Mouse (Mus musculus): ENCODE measurements around the gene 2310061I04Rik.

The 2310061I04Rik gene

DNA sequence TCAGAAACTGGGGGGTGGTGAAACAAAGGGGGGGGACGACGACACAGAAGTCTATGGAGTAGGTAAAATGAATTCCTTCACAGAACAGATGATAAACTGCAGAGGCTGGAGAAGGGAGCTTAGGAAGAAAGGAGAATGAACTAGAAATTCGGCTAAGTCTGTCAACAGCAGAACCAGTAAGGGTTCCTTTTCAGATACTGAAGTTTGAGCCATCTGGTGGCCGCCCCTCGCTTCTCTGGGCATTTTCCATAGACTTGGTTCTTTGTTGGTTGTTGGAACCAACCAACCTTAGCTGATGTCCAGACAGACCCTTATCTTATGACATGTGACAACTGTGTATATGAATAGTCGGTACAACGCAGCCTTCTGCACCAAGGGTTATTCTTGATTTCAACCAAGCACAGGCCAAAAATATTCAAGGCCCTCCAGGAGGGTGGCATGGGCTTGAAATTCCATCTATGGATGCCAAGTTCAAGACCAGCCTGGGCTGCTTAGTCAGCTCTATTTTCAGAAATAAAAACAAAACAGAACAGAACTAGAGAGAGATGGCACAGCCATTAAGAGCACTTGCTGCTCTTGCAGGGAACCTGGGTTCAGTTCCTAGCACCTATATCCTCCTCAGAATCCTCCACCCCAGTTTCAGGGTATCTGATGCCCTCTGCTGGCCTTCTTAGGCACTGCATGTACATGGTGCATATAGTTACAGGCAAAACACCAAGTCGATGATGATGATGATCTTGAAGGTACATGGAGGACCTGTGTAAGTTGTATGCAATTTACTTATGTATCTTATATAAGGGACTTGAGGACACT is 26.1 kb downstream of the 2310061I04Rik start:
- no peak for DNase-seq (ENCODE audit: extremely low spot score, low read depth, low spot score)

DNA sequence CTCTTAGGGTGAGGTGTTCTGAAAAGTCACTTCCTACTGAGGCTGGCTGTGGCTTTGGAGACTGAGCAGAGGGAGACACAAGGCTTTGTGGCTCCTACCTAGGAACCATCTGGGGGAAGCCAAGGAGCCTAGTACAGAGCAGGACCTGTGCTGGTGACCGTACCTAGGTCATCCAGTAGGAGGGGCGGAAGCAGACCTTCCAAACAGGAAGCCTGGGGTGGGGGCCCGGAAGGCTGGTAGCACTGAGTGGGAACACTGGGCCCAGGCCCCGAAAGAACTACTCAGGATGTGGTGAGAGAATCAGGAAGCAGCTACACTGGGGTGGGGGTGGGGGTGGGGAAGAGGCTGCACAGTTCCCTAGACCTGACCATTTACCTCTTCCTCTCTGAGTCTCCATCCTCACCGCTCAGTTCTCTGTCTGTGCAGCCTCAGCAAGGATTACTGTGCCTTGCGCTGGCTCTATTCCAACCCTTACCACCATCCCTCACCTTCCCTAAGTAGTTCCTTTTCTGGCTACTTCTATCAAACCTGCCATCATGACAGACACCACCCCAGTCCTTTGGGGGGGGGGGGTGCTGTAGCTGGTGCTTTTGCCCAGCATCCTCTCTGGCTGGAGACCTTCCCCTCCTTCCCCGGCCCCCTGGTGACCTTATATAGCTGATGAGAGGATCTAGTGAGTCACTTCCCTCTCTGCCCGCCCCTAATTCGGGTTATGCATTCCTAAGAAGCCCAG is 26.9 kb downstream of the 2310061I04Rik start:
- DNase-seq (ENCODE audit: extremely low spot score, low read depth, low spot score), result no peak

DNA sequence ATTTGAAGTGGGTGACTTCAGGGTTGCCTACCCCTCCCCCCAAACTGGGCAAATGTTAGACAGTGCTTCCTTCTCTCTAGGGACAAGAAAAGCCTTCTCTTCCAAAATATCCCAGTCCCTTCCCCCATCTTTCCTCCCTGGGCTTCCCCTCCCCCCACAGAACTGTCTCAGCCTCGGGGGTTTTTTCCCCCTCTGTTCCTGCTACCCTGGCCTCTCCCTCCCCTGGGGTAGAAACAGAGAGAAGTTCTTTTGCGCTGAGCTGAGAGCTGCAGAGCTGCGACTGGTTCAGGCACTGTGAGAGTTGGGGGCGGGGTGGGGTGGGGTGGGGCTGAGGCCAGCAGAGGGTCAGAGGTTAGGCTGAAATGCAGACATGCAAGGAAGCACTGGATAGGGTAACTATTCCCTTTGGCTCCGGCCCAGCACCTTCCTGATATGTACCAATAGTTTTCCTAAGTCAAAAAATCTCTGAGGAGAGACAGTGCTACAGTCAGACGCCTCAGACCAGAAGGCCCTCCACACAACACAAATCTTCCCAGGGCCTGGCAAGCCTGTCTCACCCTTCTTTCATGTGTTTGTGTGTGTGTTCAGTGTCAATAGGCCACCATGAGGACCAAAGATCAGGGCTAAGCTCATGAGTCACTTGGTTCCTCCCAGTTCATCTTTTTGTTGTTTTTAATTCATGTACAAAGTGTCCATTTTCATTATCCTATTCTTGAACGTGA is 27.7 kb downstream of the 2310061I04Rik start:
- DNase-seq (ENCODE audit: extremely low spot score, low read depth, low spot score), result no peak

DNA sequence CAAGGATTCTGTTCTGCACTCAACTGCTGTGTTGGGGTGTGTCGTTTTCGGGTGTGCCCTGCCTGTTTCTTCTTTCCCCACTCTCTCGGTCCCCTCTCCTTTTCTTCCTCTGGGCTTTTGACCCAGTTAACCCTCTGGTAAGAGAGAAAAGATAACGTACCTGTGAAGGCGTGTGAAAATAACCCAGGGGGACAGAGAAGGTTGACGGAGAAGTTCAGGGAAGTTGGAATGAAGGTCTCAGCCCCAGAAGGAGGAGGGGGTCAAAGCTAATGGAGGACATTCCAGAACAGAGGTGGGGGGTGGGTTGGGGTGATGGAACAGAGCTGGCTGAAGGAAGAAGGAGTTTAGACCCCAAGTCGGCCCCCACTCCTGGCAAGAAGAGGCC is 28.3 kb downstream of the 2310061I04Rik start:
- no peak for DNase-seq (ENCODE audit: extremely low spot score, low read depth, low spot score)

DNA sequence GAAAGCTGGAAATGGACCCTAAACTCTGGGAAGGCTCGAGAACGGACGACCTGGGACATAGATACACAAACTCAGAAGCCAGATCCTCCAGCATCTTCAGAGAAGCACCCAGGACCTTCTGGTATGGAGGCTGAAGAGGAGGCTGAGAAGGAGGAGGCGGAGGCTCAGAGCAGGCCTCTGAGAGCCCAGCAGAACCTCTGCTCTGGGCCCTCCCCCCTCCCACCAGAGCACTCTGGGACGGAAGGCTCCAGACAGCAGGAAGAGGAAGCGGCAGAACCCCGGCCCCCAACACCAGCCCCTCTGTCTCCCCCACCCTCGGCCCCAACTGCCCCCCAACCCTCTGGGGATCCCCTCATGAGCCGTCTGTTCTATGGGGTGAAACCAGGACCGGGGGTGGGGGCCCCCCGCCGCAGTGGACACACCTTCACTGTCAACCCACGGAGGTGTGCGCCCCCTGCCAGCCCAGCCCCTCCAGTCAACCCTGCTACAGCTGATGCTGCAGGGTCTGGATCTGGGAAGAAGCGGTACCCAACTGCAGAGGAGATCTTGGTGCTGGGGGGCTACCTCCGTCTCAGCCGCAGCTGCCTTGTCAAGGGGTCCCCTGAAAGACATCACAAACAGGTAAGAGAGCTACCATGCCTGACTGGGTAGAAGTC is 28.9 kb downstream of the 2310061I04Rik start:
- DNase-seq (ENCODE audit: extremely low spot score, low read depth, low spot score), result no peak

DNA sequence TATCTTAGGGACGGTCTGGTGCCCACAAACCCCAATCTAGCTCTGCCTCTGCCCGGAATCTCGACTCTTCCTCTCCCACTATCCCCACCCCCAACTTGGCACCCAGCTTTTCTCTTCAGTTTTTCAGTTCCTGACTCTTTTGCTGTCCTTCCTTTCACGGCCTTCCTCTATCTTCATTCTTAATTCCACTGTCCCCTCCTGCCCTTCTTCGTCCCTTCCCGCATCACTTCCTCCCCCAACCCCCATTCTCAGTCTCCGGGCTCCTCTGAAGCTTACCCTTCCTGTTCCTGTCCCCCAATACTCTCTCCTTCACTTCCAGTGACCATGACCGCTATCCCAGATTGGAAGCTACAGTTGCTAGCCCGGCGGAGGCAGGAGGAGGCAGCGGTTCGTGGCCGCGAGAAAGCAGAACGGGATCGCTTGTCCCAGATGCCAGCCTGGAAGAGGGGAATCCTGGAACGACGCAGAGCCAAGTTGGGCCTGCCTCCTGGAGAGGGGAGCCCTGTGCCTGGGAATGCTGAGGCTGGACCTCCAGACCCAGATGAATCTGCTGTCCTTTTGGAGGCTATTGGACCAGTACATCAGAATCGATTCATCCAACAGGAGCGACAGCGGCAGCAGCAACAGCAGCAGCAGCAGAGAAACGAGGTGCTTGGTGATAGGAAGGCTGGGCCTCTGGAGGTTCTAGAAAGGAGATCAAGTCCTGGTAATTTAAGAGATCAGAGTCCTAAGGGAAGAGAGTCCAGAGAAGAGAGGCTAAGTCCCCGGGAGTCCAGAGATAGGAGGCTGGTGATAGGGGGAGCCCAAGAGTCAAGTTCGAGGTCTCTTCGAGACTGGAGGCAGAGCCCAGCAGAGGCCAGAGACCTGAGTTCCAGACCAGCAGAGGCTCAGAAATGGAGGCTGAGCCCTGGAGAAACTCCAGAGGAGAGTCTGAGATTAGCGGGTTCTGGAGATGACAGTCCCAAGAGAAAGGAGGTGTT is 30.0 kb downstream of the 2310061I04Rik start:
- DNase-seq (ENCODE audit: extremely low spot score, low read depth, low spot score), result no peak

DNA sequence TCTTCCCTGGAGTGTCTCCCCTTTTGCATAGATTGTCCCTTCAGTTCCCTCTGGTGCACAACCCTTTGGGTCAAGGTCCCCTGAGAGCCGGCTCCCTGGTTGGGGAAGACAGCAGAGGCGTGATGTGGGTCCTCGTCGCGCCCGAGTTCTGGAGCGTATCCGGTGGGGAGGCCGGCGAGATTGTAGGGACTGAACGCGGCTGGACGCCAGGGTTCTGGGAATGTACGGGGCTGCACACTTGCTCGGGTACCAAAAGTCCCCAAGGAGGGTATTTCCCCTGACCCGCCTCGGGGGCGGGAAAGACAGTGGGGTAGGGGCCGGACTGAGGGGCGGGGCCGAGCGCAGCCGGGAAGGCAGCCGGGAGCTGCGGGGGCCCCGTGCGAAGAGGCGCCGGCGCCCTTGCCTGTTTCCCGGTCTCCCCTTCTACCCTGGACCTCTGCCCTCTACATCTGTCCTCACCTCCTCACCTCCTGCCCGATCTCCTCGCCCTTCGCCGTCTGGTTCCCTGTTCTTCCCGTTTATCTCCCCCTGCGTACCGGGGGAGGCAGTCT is 30.9 kb downstream of the 2310061I04Rik start:
- DNase-seq (ENCODE audit: extremely low spot score, low read depth, low spot score), result no peak

DNA sequence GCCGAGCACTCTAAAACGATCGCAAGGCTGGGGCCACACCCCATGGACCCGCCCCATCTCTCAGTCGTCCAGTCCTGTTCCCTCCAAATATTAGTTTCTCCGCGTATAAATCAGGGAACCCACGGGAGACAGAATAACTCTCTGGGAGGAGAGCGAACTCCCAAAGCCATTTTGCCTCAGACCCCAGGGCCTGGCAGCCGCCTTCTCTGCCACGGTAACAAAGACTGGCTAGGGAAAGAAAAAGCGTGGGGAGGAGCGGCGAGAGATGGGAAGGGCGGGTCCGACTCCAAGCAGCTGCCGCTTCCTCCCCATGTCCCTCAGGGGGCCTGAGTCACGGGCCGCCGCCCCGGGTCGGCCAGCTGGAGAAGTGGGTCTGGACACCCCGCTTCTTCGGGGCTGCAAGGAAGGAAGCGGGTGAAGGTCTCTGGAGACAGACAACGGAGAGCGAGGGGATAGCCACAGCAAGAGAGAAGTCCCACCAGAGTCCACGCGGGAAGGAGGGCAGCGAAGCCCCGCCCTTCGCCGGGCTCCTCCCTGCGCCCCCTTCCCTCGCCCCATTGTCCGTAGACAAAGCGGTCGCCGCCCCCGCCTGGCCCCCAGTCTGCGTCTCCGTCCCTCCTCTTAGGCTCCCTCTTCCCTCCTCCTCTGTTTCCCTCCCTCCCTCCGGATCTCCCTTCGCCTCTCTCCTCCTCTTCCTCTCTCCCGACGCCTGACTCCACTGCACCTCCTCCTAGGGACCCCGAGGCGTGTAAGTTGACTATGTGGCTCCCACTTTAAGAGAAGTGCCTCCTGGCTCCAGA is 31.6 kb downstream of the 2310061I04Rik start, which contains the start of gene Ppp1r18:
TSS of gene Ppp1r18 (plus strand) at position 113 of the 800 bp plus-strand sequence.
- DNase-seq (ENCODE audit: extremely low spot score, low read depth, low spot score), result no peak

DNA sequence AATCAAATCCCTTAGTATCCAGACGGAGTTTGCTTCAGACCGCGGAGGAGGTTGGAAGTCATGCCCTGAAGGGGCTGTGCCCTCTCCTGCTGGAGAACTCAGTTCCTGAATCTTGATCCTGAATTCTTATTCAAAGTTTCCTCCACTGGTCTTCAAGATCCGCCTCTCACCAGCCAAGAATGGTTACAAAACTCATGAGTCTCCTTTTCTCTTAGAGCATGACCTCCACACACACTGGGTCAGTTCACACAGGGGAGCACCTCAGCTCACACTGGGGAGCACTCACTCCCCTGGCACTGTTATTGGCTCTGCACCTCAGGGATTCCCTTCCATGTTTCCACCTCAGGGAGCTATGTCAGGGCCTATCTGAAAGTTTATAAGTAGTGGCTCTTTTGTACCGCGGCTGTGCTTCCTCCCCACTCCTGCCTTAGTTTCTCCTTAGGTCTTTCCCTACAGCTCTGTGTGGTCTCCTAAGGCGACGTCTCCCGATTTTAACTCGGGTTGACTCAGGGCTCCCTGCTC is 32.3 kb downstream of the 2310061I04Rik start:
- no peak for DNase-seq (ENCODE audit: extremely low spot score, low read depth, low spot score)

DNA sequence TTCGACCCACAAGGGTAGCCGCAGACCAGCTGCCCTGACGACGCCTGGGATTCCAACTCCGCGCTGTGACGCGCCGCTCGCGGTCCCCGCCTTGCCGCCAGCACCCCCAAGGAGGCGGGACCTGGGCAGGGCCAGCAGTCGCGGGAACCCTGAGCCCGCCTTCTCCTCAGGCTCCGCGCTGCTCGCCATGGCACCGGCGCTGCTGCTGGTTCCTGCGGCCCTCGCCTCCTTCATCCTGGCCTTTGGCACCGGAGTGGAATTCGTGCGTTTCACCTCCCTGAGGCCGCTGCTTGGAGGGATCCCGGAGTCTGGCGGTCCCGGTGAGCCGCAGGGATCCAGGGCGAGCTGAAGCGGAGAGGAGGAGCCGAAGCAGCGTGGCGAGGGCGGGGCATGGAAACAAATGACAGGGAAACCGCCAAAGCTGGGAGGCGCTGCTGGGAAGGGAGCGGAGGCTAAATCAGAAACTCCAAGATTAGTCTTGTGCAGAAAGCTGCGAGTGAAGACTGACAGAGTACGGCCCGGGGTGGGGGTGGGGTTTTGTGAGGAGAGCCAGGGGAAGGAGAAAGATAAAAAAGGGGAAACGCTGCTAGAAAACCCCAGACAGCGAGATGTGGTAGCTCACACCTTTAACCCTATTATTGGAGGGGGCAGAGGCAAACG is 35.9 kb downstream of the 2310061I04Rik start, which contains the start of gene Nrm:
TSS of gene Nrm (plus strand) at position 121 of the 660 bp plus-strand sequence.
- DNase-seq (ENCODE audit: extremely low spot score, low read depth, low spot score), result no peak

DNA sequence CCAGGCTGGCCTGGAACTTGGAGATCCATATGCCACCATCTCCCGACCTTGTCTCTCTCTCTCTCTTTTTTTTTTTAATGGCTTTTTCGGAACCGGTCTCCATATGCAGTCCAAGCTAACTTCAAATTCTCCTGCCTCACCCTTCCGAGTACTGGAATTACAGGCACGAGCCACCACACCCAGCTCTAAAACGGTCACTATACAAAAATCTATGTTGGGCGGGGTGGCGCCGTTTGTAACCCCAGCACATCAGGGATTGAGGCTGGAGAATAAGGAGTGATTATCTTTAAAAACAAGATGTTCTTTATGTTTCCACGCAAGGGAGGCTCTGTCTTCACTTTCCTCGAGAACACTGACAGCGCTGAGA is 36.4 kb downstream of the 2310061I04Rik start:
- no peak for DNase-seq (ENCODE audit: extremely low spot score, low read depth, low spot score)

DNA sequence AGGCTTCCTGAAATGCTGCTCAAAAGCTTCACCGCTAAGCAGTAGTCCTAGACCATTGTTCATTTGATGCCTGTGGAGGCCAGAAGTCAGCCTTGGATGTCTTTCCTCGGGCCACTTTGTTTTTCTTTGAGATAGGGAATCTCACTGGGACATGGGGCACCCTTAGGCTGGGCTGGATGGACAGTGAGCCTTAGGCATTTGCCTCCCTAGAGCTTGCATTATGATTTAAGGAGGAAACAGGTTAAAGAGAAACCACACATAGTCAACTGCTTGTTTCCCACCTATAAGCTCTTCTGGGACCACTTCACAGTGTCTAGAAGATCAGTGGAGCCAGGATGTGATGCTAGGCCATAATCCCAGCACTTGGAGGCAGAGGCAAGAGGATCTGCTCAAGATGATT is 37.4 kb downstream of the 2310061I04Rik start:
- no peak for DNase-seq (ENCODE audit: extremely low spot score, low read depth, low spot score)

DNA sequence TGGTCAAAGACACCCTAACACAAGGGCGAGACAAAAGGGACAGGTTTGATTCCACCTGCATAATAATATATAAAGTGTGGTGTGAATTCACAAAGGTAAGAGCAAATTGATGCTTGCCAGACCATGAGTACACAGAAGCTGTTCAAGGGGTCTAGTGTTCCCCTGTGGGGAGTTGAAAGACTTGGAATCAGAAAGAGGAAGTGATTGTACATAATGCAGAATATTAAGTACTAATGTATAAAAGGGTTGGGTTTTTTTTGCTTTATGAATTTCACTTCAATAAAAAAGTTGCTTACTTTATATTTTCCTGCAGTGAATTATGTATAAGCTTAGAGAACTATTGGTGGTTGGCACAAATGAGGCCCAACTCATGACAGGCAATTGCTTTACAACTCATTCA is 37.9 kb downstream of the 2310061I04Rik start:
- DNase-seq (ENCODE audit: extremely low spot score, low read depth, low spot score), result no peak

DNA sequence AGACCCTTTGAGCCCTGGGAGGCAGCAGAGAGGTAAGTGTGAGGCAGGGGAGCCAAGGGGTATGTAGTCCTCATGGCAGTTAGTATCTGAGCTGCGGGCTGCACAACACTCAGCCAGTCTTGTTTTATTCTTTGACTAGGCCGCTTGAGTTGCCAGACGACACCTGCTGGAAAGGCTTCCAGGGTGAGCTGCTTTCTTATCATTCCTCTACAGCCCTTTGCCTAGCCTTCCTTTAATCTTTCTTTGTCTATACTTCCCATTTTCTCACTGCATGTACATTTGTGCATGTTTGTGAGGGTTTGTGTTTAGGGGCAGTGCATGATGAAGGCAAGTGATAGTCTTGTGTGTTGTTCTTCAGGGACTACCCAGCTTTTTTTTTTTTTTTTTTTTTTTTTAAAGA is 46.3 kb downstream of the 2310061I04Rik start:
- DNase-seq (ENCODE audit: extremely low spot score, low read depth, low spot score), result no peak

DNA sequence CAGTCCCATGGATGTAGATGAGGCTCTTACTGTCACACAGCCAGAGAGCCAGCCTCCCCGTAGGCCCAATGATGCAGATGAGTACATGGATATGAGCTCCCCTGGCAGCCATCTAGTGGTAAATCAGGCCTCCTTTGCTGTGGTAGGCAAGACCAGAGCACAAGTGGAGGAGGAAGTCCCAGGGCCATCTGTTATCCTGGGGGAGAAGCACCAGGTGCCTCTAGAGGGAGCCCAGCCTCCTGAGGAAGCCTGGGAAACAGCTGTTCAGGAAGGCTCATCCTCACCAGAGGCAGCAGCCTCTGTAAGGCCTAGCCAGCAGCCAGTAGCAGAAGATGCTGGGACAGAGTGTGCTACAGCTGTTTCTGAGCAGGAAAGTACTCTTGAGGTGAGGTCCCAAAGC is 49.1 kb downstream of the 2310061I04Rik start:
- DNase-seq (ENCODE audit: extremely low spot score, low read depth, low spot score), result no peak

DNA sequence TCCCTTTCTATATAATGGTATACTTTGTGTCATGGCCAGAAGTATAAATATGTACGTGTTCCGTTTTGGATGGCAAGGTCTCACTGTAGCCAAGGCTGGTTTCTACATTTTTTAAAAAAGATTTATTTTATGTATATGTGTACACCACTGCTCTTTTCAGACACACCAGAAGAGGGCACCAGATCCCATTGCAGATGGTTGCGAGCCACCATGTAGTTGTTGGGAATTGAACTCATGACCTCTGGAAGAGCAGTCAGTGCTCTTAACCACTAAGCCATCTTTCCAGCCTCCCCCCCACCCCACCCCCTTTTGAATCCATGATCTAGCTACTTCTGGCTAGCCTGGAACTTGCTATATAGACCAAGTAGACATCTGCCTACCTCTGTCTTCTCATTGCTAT is 53.7 kb downstream of the 2310061I04Rik start:
- DNase-seq (ENCODE audit: extremely low spot score, low read depth, low spot score), result no peak

Measured in hindlimb bud, embryonic 11.5 days (tissue).